Mouse (Mus musculus) MEL (cell line): ENCODE measurements around the gene Kif3a. TPM values are rescaled to one million over a fixed set of nuclear protein-coding genes. Genes with fewer than 3 reads are reported as not detected.
A peak's percentile ranks its signal among the peaks of the same experiment; 100 is the strongest.

Experiments
- DNase-seq: peaks from one replicate; pipeline ENCODE4 v3.0.0; 2011; ENCODE audit warnings: low read depth, low spot score
- H3K27ac ChIP-seq: 2 replicates; pipeline ENCODE4 v1.5.1; 2012; ENCODE audit warnings: low read depth, mild to moderate bottlenecking, control low read depth, low read length, moderate library complexity; ENCODE audit not compliant: control insufficient read depth
- H3K27me3 ChIP-seq, 2 experiments: fragments of 150-350 bp in 1 of 2; sonication (generic) in 1 of 2; 2 replicates each; pipeline ENCODE4 v1.6.1; 2012; ENCODE audit warnings: low read length in 2 of 2, mild to moderate bottlenecking in 2 of 2, improper control_type of control experiment in 1 of 2, moderate library complexity in 1 of 2; ENCODE audit not compliant: insufficient read depth in 2 of 2, control insufficient read depth in 1 of 2
- H3K36me3 ChIP-seq, 2 experiments: 2 replicates each; pipeline ENCODE4 v1.6.1; 2012 to 2014; ENCODE audit warnings: low read length in 2 of 2, improper control_type of control experiment in 1 of 2, inconsistent platforms in 1 of 2, mild to moderate bottlenecking in 1 of 2; ENCODE audit not compliant: insufficient read depth in 2 of 2, control insufficient read depth in 1 of 2
- H3K4me1 ChIP-seq, 2 experiments: fragments of 150-350 bp in 1 of 2; sonication (generic) in 1 of 2; 2 replicates each; pipeline ENCODE4 v1.6.1; 2012; ENCODE audit warnings: low read length in 2 of 2, improper control_type of control experiment in 1 of 2, mild to moderate bottlenecking in 1 of 2; ENCODE audit not compliant: insufficient read depth in 2 of 2, control insufficient read depth in 1 of 2
- H3K4me3 ChIP-seq, 2 experiments: fragments of 150-350 bp in 1 of 2; sonication (generic) in 1 of 2; 2 replicates each; pipeline ENCODE4 v1.5.1; 2012; ENCODE audit warnings: low read depth in 2 of 2, low read length in 2 of 2, mild to moderate bottlenecking in 2 of 2, moderate library complexity in 2 of 2, control low read depth in 1 of 2, improper control_type of control experiment in 1 of 2; ENCODE audit not compliant: control insufficient read depth in 1 of 2, insufficient read depth in 1 of 2
- H3K79me2 ChIP-seq: 2 replicates; pipeline ENCODE4 v1.6.1; 2012; ENCODE audit warnings: mild to moderate bottlenecking, low read length, moderate library complexity; ENCODE audit not compliant: control insufficient read depth, poor library complexity, insufficient read depth
- H3K9ac ChIP-seq: 2 replicates; pipeline ENCODE4 v1.6.1; 2012; ENCODE audit warnings: low read depth, mild to moderate bottlenecking, control low read depth, low read length, moderate library complexity; ENCODE audit not compliant: control insufficient read depth, poor library complexity, severe bottlenecking
- H3K9me3 ChIP-seq: fragments of 150-350 bp; sonication (generic); replicated peaks from 2 replicates; pipeline ENCODE4 v1.6.1; 2012; ENCODE audit warnings: mild to moderate bottlenecking, low read length, improper control_type of control experiment, moderate library complexity; ENCODE audit not compliant: insufficient read depth
- CHD2 ChIP-seq: IDR thresholded peaks from 2 replicates; pipeline ENCODE4 v1.6.1; 2011; ENCODE audit warnings: low read length, improper control_type of control experiment
- CTCF ChIP-seq, 3 experiments: IDR thresholded peaks in 2 of 3; conservative IDR thresholded peaks in 1 of 3; 2 replicates each; pipeline ENCODE4 v1.5.1; 2011 to 2012; ENCODE audit warnings: low read length in 3 of 3, low read depth in 2 of 3, mild to moderate bottlenecking in 2 of 3, improper control_type of control experiment in 1 of 3, inconsistent platforms in 1 of 3, mixed read lengths in 1 of 3, moderate library complexity in 1 of 3; ENCODE audit not compliant: control insufficient read depth in 1 of 3, insufficient read depth in 1 of 3, poor library complexity in 1 of 3, severe bottlenecking in 1 of 3
- E2F4 ChIP-seq: IDR thresholded peaks from 2 replicates; pipeline ENCODE4 v1.6.1; 2011; ENCODE audit warnings: low read depth, low read length, improper control_type of control experiment, borderline replicate concordance
- EP300 ChIP-seq, 2 experiments: IDR thresholded peaks; 2 replicates each; pipeline ENCODE4 v1.6.1; 2011; ENCODE audit warnings: improper control_type of control experiment in 2 of 2, low read length in 2 of 2, low read depth in 1 of 2, mild to moderate bottlenecking in 1 of 2
- ETS1 ChIP-seq: IDR thresholded peaks from 2 replicates; pipeline ENCODE4 v1.6.1; 2012; ENCODE audit warnings: low read depth, mild to moderate bottlenecking, inconsistent platforms, low read length, improper control_type of control experiment, moderate library complexity
- GATA1 ChIP-seq: IDR thresholded peaks from 2 replicates; pipeline ENCODE4 v1.6.1; 2011; ENCODE audit warnings: low read depth, low read length, improper control_type of control experiment
- JUND ChIP-seq: IDR thresholded peaks from 2 replicates; pipeline ENCODE4 v1.6.1; 2011; ENCODE audit warnings: low read depth, mild to moderate bottlenecking, improper control_type of control experiment, low read length
- KAT2A ChIP-seq: conservative IDR thresholded peaks from 2 replicates; pipeline ENCODE4 v1.6.1; 2012; ENCODE audit warnings: low read depth, low read length, improper control_type of control experiment, inconsistent platforms
- MAFK ChIP-seq: IDR thresholded peaks from 2 replicates; pipeline ENCODE4 v1.6.1; 2011; ENCODE audit warnings: low read depth, mild to moderate bottlenecking, low read length, improper control_type of control experiment, borderline replicate concordance
- MAX ChIP-seq: IDR thresholded peaks from 2 replicates; pipeline ENCODE4 v1.6.1; 2011; ENCODE audit warnings: low read length, improper control_type of control experiment
- MAZ ChIP-seq: IDR thresholded peaks from 2 replicates; pipeline ENCODE4 v1.6.1; 2012; ENCODE audit warnings: low read depth, mild to moderate bottlenecking, inconsistent platforms, low read length, improper control_type of control experiment
- MEF2A ChIP-seq: IDR thresholded peaks from 2 replicates; pipeline ENCODE4 v1.6.1; 2014; ENCODE audit warnings: low read depth, mild to moderate bottlenecking, inconsistent platforms, low read length, improper control_type of control experiment; ENCODE audit not compliant: poor library complexity, insufficient replicate concordance, severe bottlenecking; ENCODE audit errors: extremely low read depth
- MXI1 ChIP-seq: IDR thresholded peaks from 2 replicates; pipeline ENCODE4 v1.6.1; 2011; ENCODE audit warnings: mild to moderate bottlenecking, low read depth, low read length, improper control_type of control experiment
- MYB ChIP-seq: IDR thresholded peaks from 2 replicates; pipeline ENCODE4 v1.6.1; 2011; ENCODE audit warnings: mild to moderate bottlenecking, low read depth, low read length, improper control_type of control experiment
- MYC ChIP-seq: IDR thresholded peaks from 2 replicates; pipeline ENCODE4 v1.6.1; 2011; ENCODE audit warnings: low read depth, mild to moderate bottlenecking, low read length, improper control_type of control experiment, moderate library complexity
- POLR2AphosphoS5 ChIP-seq: IDR thresholded peaks from 2 replicates; pipeline ENCODE4 v1.6.1; 2012; ENCODE audit warnings: low read depth, borderline replicate concordance, mild to moderate bottlenecking, inconsistent platforms, low read length, moderate library complexity, mixed read lengths
- RCOR1 ChIP-seq: IDR thresholded peaks from 2 replicates; pipeline ENCODE4 v1.6.1; 2012; ENCODE audit warnings: low read depth, mild to moderate bottlenecking, inconsistent platforms, low read length, improper control_type of control experiment
- SIN3A ChIP-seq: IDR thresholded peaks from 2 replicates; pipeline ENCODE4 v1.6.1; 2012; ENCODE audit warnings: low read length, improper control_type of control experiment, inconsistent platforms
- TBP ChIP-seq: IDR thresholded peaks from 2 replicates; pipeline ENCODE4 v1.8.0; 2011; ENCODE audit warnings: low read depth, low read length, improper control_type of control experiment
- TCF12 ChIP-seq: IDR thresholded peaks from 2 replicates; pipeline ENCODE4 v1.6.1; 2014; ENCODE audit warnings: low read depth, mild to moderate bottlenecking, inconsistent platforms, low read length, improper control_type of control experiment, moderate library complexity
- ZKSCAN1 ChIP-seq: IDR thresholded peaks from 2 replicates; pipeline ENCODE4 v1.6.1; 2012; ENCODE audit warnings: low read depth, mild to moderate bottlenecking, inconsistent platforms, low read length, improper control_type of control experiment, moderate library complexity
- ZMIZ1 ChIP-seq: IDR thresholded peaks from 2 replicates; pipeline ENCODE4 v1.6.1; 2012; ENCODE audit warnings: low read depth, mild to moderate bottlenecking, inconsistent platforms, low read length, improper control_type of control experiment, moderate library complexity
- polyA plus RNA-seq, 2 experiments: library from polyadenylated mRNA; stranded (reverse) in 1 of 2; unstranded in 1 of 2; fragments of >175 nt in 1 of 2; fragments of >200 nt in 1 of 2; gene quantifications; 2 replicates each; pipeline versions ENCODE4 v1.2.1 to v1.2.4; 2012; ENCODE audit warnings: low replicate concordance in 2 of 2, low read depth in 1 of 2; ENCODE audit not compliant: insufficient read length in 2 of 2, insufficient read depth in 1 of 2, missing spikeins in 1 of 2
- total RNA-seq: library from RNA; depleted of rRNA; stranded (reverse); fragments of 300-350 nt; gene quantifications from 2 replicates; pipeline ENCODE4 v1.2.3, GENCODE M21; 2012

Kif3a gene
- total and polyA plus RNA-seq, 3 experiments, result 13.6 to 88.3 (median 17.1) TPM

- TF ChIP-seq TBP (no peak), MYB (0 out of 2 replicates have a peak, but pooled peaks have one; percentile 7)
Measured at GRCm38 (mm10) chr11:53642744-53643279, 75.6 kb downstream of the Kif3a start (continued).

GRCm38 (mm10) chr11:53644017-53644416, 76.8 kb downstream of the Kif3a start:
- no peaks in the 10 kb centered on the region for H3K27me3 ChIP-seq
- peaks cover under 1 to 9% of the 10 kb centered on the region in 2 experiments; a peak in 3 of 4 replicates for H3K36me3 ChIP-seq
- no peak for DNase-seq
- H3K9me3 ChIP-seq, result no peaks in the 10 kb centered on the region
- H3K9ac ChIP-seq, result no peak overlapping the region
- H3K4me1 ChIP-seq, result peaks cover 11 to 20% of the 10 kb centered on the region in 2 experiments
- H3K27ac ChIP-seq, result no peak overlapping the region
- H3K4me3 ChIP-seq, result no peak overlapping the region
- H3K79me2 ChIP-seq, result no peaks in the 10 kb centered on the region
- no peak for TF ChIP-seq KAT2A
- TF ChIP-seq CTCF (IDR thresholded peaks at IDR 0.05 in 2 of 3, conservative IDR thresholded peaks at IDR 0.05 in 1 of 3; ENCODE audit: control insufficient read depth in 1 of 3, insufficient read depth in 1 of 3, low read depth in 2 of 3, low read length in 3 of 3, poor library complexity in 1 of 3, severe bottlenecking in 1 of 3), result no peak
- TF ChIP-seq CHD2, result no peak
- no peak for TF ChIP-seq POLR2AphosphoS5
- no peak for TF ChIP-seq ZKSCAN1
- no peak for TF ChIP-seq JUND
- no peak for TF ChIP-seq MXI1
- no peak for TF ChIP-seq TBP
- no peak for TF ChIP-seq MEF2A
- no peak for TF ChIP-seq MAFK
- TF ChIP-seq ZMIZ1, result no peak
- TF ChIP-seq MAZ, result no peak
- TF ChIP-seq E2F4, result no peak

GRCm38 (mm10) chr11:53651441-53651840, 84.3 kb downstream of the Kif3a start:
- H3K9ac ChIP-seq, result no peak overlapping the region
- H3K79me2 ChIP-seq, result no peaks in the 10 kb centered on the region
- H3K27ac ChIP-seq, result peak overlapping the region; percentile 37
- H3K4me3 ChIP-seq, result no peak overlapping the region
- no peaks in the 10 kb centered on the region for H3K9me3 ChIP-seq
- no peaks in the 10 kb centered on the region for H3K27me3 ChIP-seq
- peaks cover 42 to 47% of the 10 kb centered on the region in 2 experiments for H3K36me3 ChIP-seq
- peak; percentile 55 for DNase-seq
- H3K4me1 ChIP-seq, result peaks cover 44% of the 10 kb centered on the region in 2 experiments
- TF ChIP-seq MYB (peak; percentile 33; the same call in 1 of the 2 replicates), KAT2A (no peak), EP300 (IDR thresholded peaks at IDR 0.05; ENCODE audit: low read depth in 1 of 2, low read length in 2 of 2) (peak; percentile 49 to 77), MEF2A (0 out of 2 replicates have a peak, but pooled peaks have one; percentile 10), MXI1 (peak; percentile 27; the same call in 1 of the 2 replicates), MAX (peak; percentile 63), TCF12 (peak; percentile 63), JUND (no peak), MYC (no peak), GATA1 (peak; percentile 59), RCOR1 (0 out of 2 replicates have a peak, but pooled peaks have one; percentile 29), SIN3A (peak; percentile 53; the same call in 1 of the 2 replicates), ETS1 (peak; percentile 75)
